Mouse (Mus musculus) liver, embryonic 12.5 days (tissue): ENCODE measurements around the gene Olfr986. TPM values are rescaled to one million over a fixed set of nuclear protein-coding genes. Genes with fewer than 3 reads are reported as not detected.
"Not testable (repeated sequence)": the region's sequence is repeated elsewhere in the genome, so short reads cannot be mapped to it uniquely, and the experiment has no call there.

ENCODE experiments used
- ATAC-seq: fragments of 200-750 bp; cut with Nextera tagmentation; 2 replicates; pipeline ENCODE4 v1.8.0; 2017; ENCODE audit warnings: moderate number of reproducible peaks, mild to moderate bottlenecking, moderate library complexity
- H3K27ac ChIP-seq: fragments of 300-500 bp; sonication (generic); 2 replicates; pipeline ENCODE4 v1.5.1; 2016; ENCODE audit warnings: mild to moderate bottlenecking
- H3K27me3 ChIP-seq: fragments of 300-500 bp; sonication (generic); replicated peaks from 2 replicates; pipeline ENCODE4 v1.6.1; 2016; ENCODE audit warnings: mild to moderate bottlenecking, moderate library complexity
- H3K36me3 ChIP-seq: fragments of 300-500 bp; sonication (generic); 2 replicates; pipeline ENCODE4 v1.6.1; 2016; ENCODE audit warnings: mild to moderate bottlenecking, moderate library complexity
- H3K4me1 ChIP-seq: fragments of 300-500 bp; sonication (generic); 2 replicates; pipeline ENCODE4 v1.6.1; 2016
- H3K4me2 ChIP-seq: fragments of 300-500 bp; sonication (generic); 2 replicates; pipeline ENCODE4 v1.6.1; 2016; ENCODE audit warnings: mild to moderate bottlenecking, moderate library complexity
- H3K4me3 ChIP-seq: fragments of 300-500 bp; sonication (generic); 2 replicates; pipeline ENCODE4 v1.5.1; 2016; ENCODE audit warnings: mild to moderate bottlenecking, moderate library complexity
- H3K9ac ChIP-seq: fragments of 300-500 bp; sonication (generic); 2 replicates; pipeline ENCODE4 v1.6.1; 2016; ENCODE audit warnings: mild to moderate bottlenecking, moderate library complexity
- H3K9me3 ChIP-seq: fragments of 300-500 bp; sonication (generic); replicated peaks from 2 replicates; pipeline ENCODE4 v1.6.1; 2016; ENCODE audit warnings: mild to moderate bottlenecking, moderate library complexity
- WGBS: fragments of 180-500 bp; shearing (Covaris S2); methylation state at CpG from one replicate; pipeline ENCODE4 v1.1.7; 2016; ENCODE audit not compliant: insufficient replicate concordance; 5-methylcytosine and 5-hydroxymethylcytosine counted together
- polyA plus RNA-seq: library from polyadenylated mRNA; unstranded; fragments of >200 nt; fragmentation: Nextera tagmentation; extraction: Ambion mirVana; gene quantifications from 2 replicates; pipeline ENCODE4 v1.2.1, GENCODE M21; 2016

Gene Olfr986
- not detected in 2 replicates for polyA plus RNA-seq

GRCm38 (mm10) chr9:40180620-40181019 lies at the start of gene Olfr986:
Olfr986 (plus strand) TSS chr9:40180920.
- Histone ChIP-seq H3K27ac (no peak within 1 kb of the TSS), H3K36me3 (no peaks in the 10 kb centered on the region), H3K27me3 (no peaks in the 10 kb centered on the region), H3K9ac (no peak within 1 kb of the TSS), H3K9me3 (no peaks in the 10 kb centered on the region), H3K4me3 (no peak within 1 kb of the TSS), H3K4me1 (no peaks in the 10 kb centered on the region), H3K4me2 (no peak within 1 kb of the TSS)
- ATAC-seq, result no peak
- 66% methylated on average over 5 of the region's 5 CpGs for WGBS

- no peak overlapping the region for H3K27ac ChIP-seq
- no peak for ATAC-seq
- 50% methylated on average over 6 of the region's 6 CpGs for WGBS
Measured at GRCm38 (mm10) chr9:40136987-40137688, 43.6 kb upstream of the Olfr986 start.

DNA sequence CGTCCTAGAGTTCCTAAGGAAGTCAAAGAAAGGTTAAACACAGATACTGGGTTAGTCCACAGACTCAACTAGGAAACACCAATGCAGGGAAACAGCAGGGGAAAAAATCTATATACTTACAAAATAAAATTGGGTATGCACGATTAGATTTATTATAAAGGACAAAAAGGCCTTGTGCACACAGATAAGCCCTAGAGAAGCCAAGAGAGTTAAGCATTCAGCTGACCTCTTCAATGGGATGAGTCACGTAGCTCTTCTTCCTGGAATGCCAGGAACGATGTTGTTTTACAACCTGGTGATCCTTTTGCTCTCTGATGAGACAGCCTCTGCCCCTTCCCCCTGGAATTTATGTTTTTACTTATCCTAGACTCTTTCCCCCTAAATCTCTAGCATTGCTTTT lies 41.2 kb upstream of the Olfr986 start:
- no peak for ATAC-seq
- no peak overlapping the region for H3K9ac ChIP-seq
- H3K9me3 ChIP-seq, result no peaks in the 10 kb centered on the region
- no peak overlapping the region for H3K4me3 ChIP-seq
- no peak overlapping the region for H3K27ac ChIP-seq
- H3K4me1 ChIP-seq, result no peaks in the 10 kb centered on the region
- 44% methylated on average over 4 of the region's 4 CpGs for WGBS
- H3K4me2 ChIP-seq, result no peak overlapping the region
- no peaks in the 10 kb centered on the region for H3K27me3 ChIP-seq
- H3K36me3 ChIP-seq, result no peaks in the 10 kb centered on the region

More at GRCm38 (mm10) chr9:40136987-40137688, 43.6 kb upstream of the Olfr986 start:
- no peaks in the 10 kb centered on the region for H3K9me3 ChIP-seq
- no peaks in the 10 kb centered on the region for H3K36me3 ChIP-seq
- H3K9ac ChIP-seq, result no peak overlapping the region
- H3K27me3 ChIP-seq, result no peaks in the 10 kb centered on the region
- no peaks in the 10 kb centered on the region for H3K4me1 ChIP-seq
- H3K4me2 ChIP-seq, result no peak overlapping the region
- no peak overlapping the region for H3K4me3 ChIP-seq

DNA sequence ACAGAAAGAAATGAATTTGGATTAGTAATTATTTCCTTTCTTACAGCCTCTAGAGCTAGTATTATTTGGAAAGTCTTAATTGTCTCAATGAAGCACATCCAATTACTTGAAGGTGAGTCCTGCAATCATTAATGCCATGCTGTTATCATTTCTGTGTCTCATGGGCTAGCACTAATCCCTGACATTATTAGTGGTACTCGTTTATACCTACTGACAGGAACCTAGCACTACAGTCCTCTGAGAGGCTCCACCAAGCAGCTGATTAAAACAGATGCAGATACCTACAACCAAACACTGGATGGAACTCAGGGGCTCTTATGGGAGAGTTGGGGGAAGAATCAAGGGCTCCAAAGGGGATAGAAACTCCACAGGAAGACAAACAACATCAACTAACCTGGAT lies 39.2 kb upstream of the Olfr986 start:
- Histone ChIP-seq H3K4me2 (no peak overlapping the region), H3K9ac (no peak overlapping the region), H3K27ac (no peak overlapping the region), H3K27me3 (no peaks in the 10 kb centered on the region), H3K36me3 (no peaks in the 10 kb centered on the region), H3K4me1 (no peaks in the 10 kb centered on the region), H3K9me3 (no peaks in the 10 kb centered on the region), H3K4me3 (no peak overlapping the region)
- 39% methylated on average over 1 of the region's 1 CpGs for WGBS
- ATAC-seq, result no peak

DNA sequence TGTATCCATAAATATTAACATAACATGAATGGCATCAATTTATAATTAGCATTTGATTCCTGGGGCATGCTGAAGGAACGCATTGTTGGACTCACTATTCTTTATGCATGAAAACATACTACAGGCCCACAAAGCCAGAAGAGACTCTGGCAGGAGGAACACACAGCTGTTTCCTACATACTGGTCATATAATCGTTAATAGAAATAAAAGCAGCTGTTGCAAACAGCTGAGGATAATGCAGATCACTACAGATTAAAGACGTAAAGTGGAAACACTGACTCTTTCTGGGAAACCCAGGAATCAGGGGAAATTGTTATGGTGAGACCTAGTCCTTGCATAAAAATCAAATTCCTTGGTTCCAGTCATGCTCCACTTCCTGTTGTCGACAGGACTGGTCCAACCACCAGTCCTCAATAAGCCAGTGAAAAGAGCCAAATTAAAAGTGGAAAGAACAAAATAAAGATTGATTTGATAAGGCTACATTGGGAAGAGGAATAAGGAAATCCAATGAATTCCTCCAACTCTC lies 25.5 kb upstream of the Olfr986 start:
- H3K4me1 ChIP-seq, result no peaks in the 10 kb centered on the region
- H3K36me3 ChIP-seq, result no peaks in the 10 kb centered on the region
- WGBS, result 69% methylated on average over 4 of the region's 4 CpGs
- H3K4me3 ChIP-seq, result no peak overlapping the region
- H3K27me3 ChIP-seq, result no peaks in the 10 kb centered on the region
- H3K9me3 ChIP-seq, result no peaks in the 10 kb centered on the region
- no peak overlapping the region for H3K9ac ChIP-seq
- no peak overlapping the region for H3K27ac ChIP-seq
- no peak for ATAC-seq
- H3K4me2 ChIP-seq, result no peak overlapping the region

GRCm38 (mm10) chr9:40166446-40166845 lies 14.3 kb upstream of the Olfr986 start:
- Histone ChIP-seq H3K9ac (no peak overlapping the region), H3K4me2 (no peak overlapping the region), H3K36me3 (no peaks in the 10 kb centered on the region), H3K4me3 (no peak overlapping the region), H3K27ac (no peak overlapping the region), H3K27me3 (no peaks in the 10 kb centered on the region), H3K9me3 (no peaks in the 10 kb centered on the region), H3K4me1 (no peaks in the 10 kb centered on the region)
- ATAC-seq, result no peak
- 78% methylated on average over 1 of the region's 1 CpGs for WGBS

DNA sequence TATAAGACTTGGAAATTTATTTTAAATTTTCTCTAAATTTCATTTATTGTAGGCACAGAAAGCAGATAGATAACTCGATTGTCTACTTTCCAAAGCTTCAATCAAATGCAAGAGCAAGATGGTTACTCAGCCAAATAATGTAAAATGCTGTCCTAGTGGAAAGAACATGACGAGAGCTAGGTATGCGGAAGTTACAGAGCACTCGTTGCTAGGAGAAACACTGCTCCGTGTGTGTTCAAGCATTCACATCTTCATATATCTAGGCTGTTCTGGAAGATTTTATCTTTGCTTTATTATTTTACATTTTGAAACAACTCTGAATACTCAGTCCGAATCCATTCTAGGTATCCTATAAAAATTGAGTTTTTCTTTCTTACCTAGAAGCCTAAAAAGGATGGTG lies 3.7 kb upstream of the Olfr986 start:
- Histone ChIP-seq H3K4me3 (no peak overlapping the region), H3K36me3 (no peaks in the 10 kb centered on the region), H3K27ac (no peak overlapping the region), H3K9ac (no peak overlapping the region), H3K9me3 (no peaks in the 10 kb centered on the region), H3K4me1 (no peaks in the 10 kb centered on the region), H3K27me3 (no peaks in the 10 kb centered on the region), H3K4me2 (no peak overlapping the region)
- ATAC-seq, result no peak
- WGBS, result 71% methylated on average over 6 of the region's 6 CpGs

DNA sequence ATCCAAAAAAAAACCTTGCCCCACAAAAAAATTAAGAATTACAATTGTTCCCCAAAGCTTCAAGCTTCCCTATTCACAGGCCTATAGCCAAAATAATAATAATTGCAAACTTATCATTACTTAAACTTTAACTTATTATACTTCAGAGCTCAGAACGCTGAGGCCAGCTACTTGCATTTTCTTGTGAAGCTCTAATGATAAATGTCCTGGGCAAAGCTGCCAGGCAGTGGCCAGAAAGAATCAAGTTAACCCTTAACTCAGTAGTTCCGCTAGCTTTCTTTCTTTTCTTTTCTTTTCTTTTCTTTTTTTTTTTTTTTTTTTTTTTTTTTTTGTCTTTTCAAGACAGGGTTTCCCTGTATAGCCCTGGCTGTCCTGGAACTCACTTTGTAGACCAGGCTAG lies 4.4 kb downstream of the Olfr986 start:
- not testable (repeated sequence) for H3K9ac ChIP-seq, ATAC-seq, H3K27me3 ChIP-seq, H3K36me3 ChIP-seq, H3K4me1 ChIP-seq, H3K4me2 ChIP-seq, H3K4me3 ChIP-seq, H3K9me3 ChIP-seq, H3K27ac ChIP-seq
- 65% methylated on average over 2 of the region's 2 CpGs for WGBS

DNA sequence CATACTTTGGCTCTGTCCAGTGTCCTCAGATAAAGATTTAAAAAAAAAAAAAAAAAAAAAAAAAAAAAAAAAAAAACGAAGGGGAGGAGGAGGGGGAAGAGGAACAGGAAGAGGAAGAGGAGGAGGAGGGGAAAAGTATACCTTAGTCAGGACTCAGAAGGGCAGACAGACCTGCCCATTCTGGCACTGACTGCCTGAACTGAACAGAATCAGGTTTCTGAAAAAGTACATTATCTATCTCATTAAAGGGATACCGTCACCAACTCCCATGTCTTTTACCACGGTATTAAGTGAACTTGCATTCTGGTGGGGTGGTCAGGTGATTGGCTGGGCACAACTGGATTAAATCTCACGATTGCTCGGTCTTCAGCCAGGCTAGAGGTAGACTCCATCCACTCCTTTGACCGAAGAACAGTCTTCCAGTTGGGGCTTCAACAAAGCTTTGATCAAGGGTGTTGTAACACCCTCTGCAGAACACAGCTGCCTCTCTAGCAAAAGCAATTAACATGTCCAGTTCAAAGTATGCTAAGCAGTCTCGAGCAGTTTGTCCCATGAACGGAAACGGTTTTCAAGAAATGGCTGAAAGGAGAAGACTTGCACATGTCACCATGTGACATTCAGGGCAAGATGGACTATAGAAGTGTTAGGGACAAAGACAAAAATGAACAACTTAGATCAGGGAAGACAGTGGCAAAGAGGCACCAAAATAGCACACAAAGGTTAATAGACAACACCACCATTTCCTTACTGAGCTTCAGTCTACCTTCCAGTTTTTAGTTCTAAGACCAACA lies 10.6 kb downstream of the Olfr986 start:
- Histone ChIP-seq H3K9me3 (no peaks in the 10 kb centered on the region), H3K27me3 (no peaks in the 10 kb centered on the region), H3K36me3 (no peaks in the 10 kb centered on the region), H3K4me3 (peak overlapping the region; percentile 70), H3K4me2 (peak overlapping the region; percentile 89), H3K27ac (no peak overlapping the region), H3K9ac (peak overlapping the region; percentile 73; the same call in 1 of the 2 replicates), H3K4me1 (peaks cover 20% of the 10 kb centered on the region; the same call in 1 of the 2 replicates)
- WGBS, result 82% methylated on average over 8 of the region's 9 CpGs
- no peak for ATAC-seq

DNA sequence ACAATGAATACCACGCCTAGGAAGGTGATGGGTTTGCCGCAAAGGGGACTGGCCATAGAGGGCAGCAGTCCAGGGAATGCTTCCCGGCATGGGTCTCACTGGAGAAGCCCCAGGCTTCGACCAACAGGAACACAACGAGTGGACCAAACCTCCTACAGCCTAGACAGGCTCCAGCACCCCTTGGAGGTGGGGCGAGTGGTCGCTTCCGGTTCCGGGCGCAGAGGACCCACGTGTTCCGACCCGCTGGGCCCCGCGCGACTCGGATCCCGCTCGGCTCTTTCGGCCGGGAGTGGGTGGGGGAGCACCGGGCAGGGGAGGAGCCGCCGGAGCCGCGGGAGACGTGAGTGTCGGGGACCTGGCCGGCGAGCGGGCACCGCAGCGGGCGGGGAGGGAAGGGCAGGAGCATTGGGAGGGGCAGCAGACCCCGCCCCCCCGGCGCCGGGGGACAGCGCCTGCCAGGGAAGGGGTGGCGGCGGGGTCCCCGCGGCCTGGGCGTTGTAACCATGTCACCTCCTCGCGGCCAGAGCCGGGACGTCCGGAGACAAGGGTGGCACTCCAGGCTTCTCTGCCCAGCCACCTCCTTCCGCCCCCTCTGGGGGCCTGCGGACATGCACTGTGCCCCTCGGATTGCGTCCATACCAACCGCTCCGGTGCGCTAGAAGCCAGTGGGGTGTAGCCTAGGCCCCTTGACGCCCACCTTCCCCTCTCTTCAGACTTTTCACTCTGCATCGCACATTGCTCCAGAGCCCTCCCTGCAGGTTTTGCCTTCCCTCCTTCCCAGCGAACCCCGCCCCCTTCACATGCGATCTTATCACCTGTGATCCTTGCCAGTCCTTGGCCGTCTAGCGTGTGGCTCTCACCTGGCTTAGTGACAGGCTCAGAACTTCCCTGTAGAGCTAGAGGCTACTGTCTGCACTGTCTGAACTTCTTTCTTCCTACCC lies 11.6 kb downstream of the Olfr986 start, which contains the start of gene Zfp202:
Zfp202 (plus strand) TSS at position 219 of the 941 bp plus-strand sequence.
- Histone ChIP-seq H3K4me3 (peak within 1 kb of the TSS; percentile 70), H3K27me3 (no peaks in the 10 kb centered on the region), H3K36me3 (no peaks in the 10 kb centered on the region), H3K9me3 (no peaks in the 10 kb centered on the region), H3K9ac (peak within 1 kb of the TSS; percentile 73), H3K4me1 (peaks cover 20% of the 10 kb centered on the region; the same call in 1 of the 2 replicates), H3K4me2 (peak within 1 kb of the TSS; percentile 89), H3K27ac (peak within 1 kb of the TSS; percentile 22; the same call in 1 of the 2 replicates)
- ATAC-seq, result peak; percentile 87
- under 1% methylated on average over 55 of the region's 63 CpGs for WGBS

- Histone ChIP-seq H3K9ac (no peak overlapping the region), H3K9me3 (no peaks in the 10 kb centered on the region), H3K4me3 (no peak overlapping the region), H3K4me2 (no peak overlapping the region), H3K27ac (no peak overlapping the region), H3K4me1 (peaks cover 20% of the 10 kb centered on the region; the same call in 1 of the 2 replicates), H3K27me3 (no peaks in the 10 kb centered on the region), H3K36me3 (no peaks in the 10 kb centered on the region)
- 77% methylated on average over 3 of the region's 3 CpGs for WGBS
- ATAC-seq, result no peak
Measured at GRCm38 (mm10) chr9:40195981-40196380, 15.3 kb downstream of the Olfr986 start.
